11 mouse cellular contexts compared by ENCODE assay signal in genomic region chr3:96579239-96579750, GRCm38 (mm10). TPM values are rescaled to one million over a fixed set of nuclear protein-coding genes. Genes with fewer than 3 reads are reported as not detected.
A peak's percentile ranks its signal among the peaks of the same experiment; 100 is the strongest.
DNase-seq lines count a peak whose midpoint lies in the region; ATAC-seq and TF ChIP-seq lines count a peak whose summit lies in the region.
"Had no signal": no experiment of that assay in that cellular context is flagged by ENCODE, and none has a peak within 500 bp of the region (broad histone marks: within the 10 kb centered on the region; RNA-seq: fewer than 3 reads in every experiment).

No protein-coding gene starts in this region.

- in situ Hi-C loops in CH12.LX (cut with MboI; ENCODE audit: low pct_ligation_motif_present, low pct_unique_long_range_greater_than_20kb, low sequenced_read_pairs) = no loop called here

- no peak overlapping the region for H3K9ac ChIP-seq in kidney, embryonic 16.5 days (replicated peaks; ENCODE audit: low read length)
- H3K9ac ChIP-seq in CH12.LX (ENCODE audit: insufficient read depth, low read depth) (peak overlapping the region; percentile 59), MEL (ENCODE audit: control insufficient read depth, low read depth, low read length, poor library complexity, severe bottlenecking) (peak overlapping the region; percentile 65)
- 0 out of 2 replicates have a peak overlapping the region, but pooled peaks have one; percentile 30 for H3K9ac ChIP-seq in liver, embryonic 11.5 days (ENCODE audit: low read depth, low read length)
- no peak overlapping the region for H3K9ac ChIP-seq in midbrain, embryonic 15.5 days
- H3K9ac ChIP-seq: stomach, embryonic 15.5 days had no signal

- TF ChIP-seq POLR2A in CH12.LX (IDR thresholded peaks at IDR 0.05; ENCODE audit: low read depth, low read length) = no peak
- no peak for TF ChIP-seq POLR2A in MEL (IDR thresholded peaks at IDR 0.05; ENCODE audit: control insufficient read depth in 1 of 2, insufficient read depth in 1 of 2, low read depth in 1 of 2, low read length in 2 of 2, poor library complexity in 1 of 2)

- dilution Hi-C loops in CH12.LX (cut with MboI; ENCODE audit: extremely low pct_ligation_motif_present, extremely low pct_unique_long_range_greater_than_20kb, low sequenced_read_pairs) = no loop called here

- 79% methylated on average over 4 of the region's 4 CpGs for WGBS in kidney, embryonic 16.5 days
- 71% methylated on average over 4 of the region's 4 CpGs for WGBS in liver, embryonic 11.5 days
- 79% methylated on average over 4 of the region's 4 CpGs for WGBS in midbrain, embryonic 15.5 days

- H3K27ac ChIP-seq in kidney, embryonic 16.5 days (ENCODE audit: low read length) = no peak overlapping the region
- H3K27ac ChIP-seq in CH12.LX (ENCODE audit: insufficient read depth, low read depth) (peak overlapping the region; percentile 60), MEL (ENCODE audit: control insufficient read depth, low read depth, low read length) (peak overlapping the region; percentile 76)
- H3K27ac ChIP-seq in liver, embryonic 11.5 days (ENCODE audit: low read depth, low read length) = no peak overlapping the region
- no peak overlapping the region for H3K27ac ChIP-seq in midbrain, embryonic 15.5 days
- H3K27ac ChIP-seq: forebrain, embryonic 12.5 days; stomach, embryonic 15.5 days had no signal

- ATAC-seq in kidney, embryonic 16.5 days (ENCODE audit: low FRiP score, low TSS enrichment) = no peak
- no peak for ATAC-seq in liver, embryonic 11.5 days (replicated peaks; ENCODE audit: low FRiP score)
- no peak for ATAC-seq in midbrain, embryonic 15.5 days (replicated peaks)

- TF ChIP-seq RAD21 in CH12.LX (IDR thresholded peaks at IDR 0.05; ENCODE audit: low read depth, low read length) (no peak), MEL (IDR thresholded peaks at IDR 0.05; ENCODE audit: low read depth, low read length) (no peak)

- H3K4me2 ChIP-seq in kidney, embryonic 16.5 days (replicated peaks; ENCODE audit: low read depth, low read length) = 0 out of 2 replicates have a peak overlapping the region, but pooled peaks have one; percentile 51
- H3K4me2 ChIP-seq in CH12.LX (ENCODE audit: insufficient read depth, low read depth, poor library complexity, severe bottlenecking) = peak overlapping the region; percentile 53
- peak overlapping the region; percentile 77 for H3K4me2 ChIP-seq in liver, embryonic 11.5 days
- no peak overlapping the region for H3K4me2 ChIP-seq in midbrain, embryonic 15.5 days
- H3K4me2 ChIP-seq: stomach, embryonic 15.5 days had no signal

- TF ChIP-seq CTCF in CH12.LX (conservative IDR thresholded peaks at IDR 0.05 in 1 of 2, IDR thresholded peaks at IDR 0.05 in 1 of 2; ENCODE audit: low read depth in 2 of 2, low read length in 2 of 2) (no peak), MEL (IDR thresholded peaks at IDR 0.05 in 2 of 3, conservative IDR thresholded peaks at IDR 0.05 in 1 of 3; ENCODE audit: control insufficient read depth in 1 of 3, insufficient read depth in 1 of 3, low read depth in 2 of 3, low read length in 3 of 3, poor library complexity in 1 of 3, severe bottlenecking in 1 of 3) (no peak)

- no peaks in the 10 kb centered on the region for H3K79me2 ChIP-seq in CH12.LX (replicated peaks; ENCODE audit: control insufficient read depth, extremely low read depth, insufficient read depth, poor library complexity, severe bottlenecking)
- H3K79me2 ChIP-seq in MEL (ENCODE audit: control insufficient read depth, insufficient read depth, low read length, poor library complexity) = peaks cover 3% of the 10 kb centered on the region; the same call in 1 of the 2 replicates

- H3K36me3 ChIP-seq in kidney, embryonic 16.5 days (ENCODE audit: insufficient read depth, low read length) = 0 out of 2 replicates have a peak, but pooled peaks cover 2% of the 10 kb centered on the region
- H3K36me3 ChIP-seq in CH12.LX (replicated peaks in 1 of 2; ENCODE audit: control insufficient read depth in 1 of 2, insufficient read depth in 1 of 2, low read length in 1 of 2) = peaks cover 0 to 6% of the 10 kb centered on the region in 2 experiments
- H3K36me3 ChIP-seq in MEL (ENCODE audit: control insufficient read depth in 1 of 2, insufficient read depth in 2 of 2, low read length in 2 of 2) = peaks cover 0 to 34% of the 10 kb centered on the region in 2 experiments; a peak in 2 of 4 replicates
- H3K36me3 ChIP-seq in liver, embryonic 11.5 days (ENCODE audit: control insufficient read depth, insufficient read depth, low read length) = no peaks in the 10 kb centered on the region
- H3K36me3 ChIP-seq in midbrain, embryonic 15.5 days (replicated peaks) = no peaks in the 10 kb centered on the region
- H3K36me3 ChIP-seq: forebrain, embryonic 12.5 days; stomach, embryonic 15.5 days had no signal

- no peaks in the 10 kb centered on the region; the same call in 1 of the 2 replicates for H3K27me3 ChIP-seq in kidney, embryonic 16.5 days (ENCODE audit: insufficient read depth, low read length)
- H3K27me3 ChIP-seq in CH12.LX (replicated peaks) = no peaks in the 10 kb centered on the region
- no peaks in the 10 kb centered on the region for H3K27me3 ChIP-seq in MEL (ENCODE audit: control insufficient read depth in 1 of 2, insufficient read depth in 2 of 2, low read length in 2 of 2)
- H3K27me3 ChIP-seq in liver, embryonic 11.5 days (replicated peaks; ENCODE audit: control insufficient read depth, insufficient read depth, low read length) = no peaks in the 10 kb centered on the region
- H3K27me3 ChIP-seq in midbrain, embryonic 15.5 days (replicated peaks) = no peaks in the 10 kb centered on the region
- H3K27me3 ChIP-seq: stomach, embryonic 15.5 days had no signal

- peaks cover 4% of the 10 kb centered on the region; the same call in 1 of the 2 replicates for H3K9me3 ChIP-seq in kidney, embryonic 16.5 days (ENCODE audit: low read length)
- H3K9me3 ChIP-seq in CH12.LX (replicated peaks; ENCODE audit: low read length) (no peaks in the 10 kb centered on the region), MEL (replicated peaks; ENCODE audit: insufficient read depth, low read length) (no peaks in the 10 kb centered on the region)
- no peaks in the 10 kb centered on the region for H3K9me3 ChIP-seq in liver, embryonic 11.5 days (ENCODE audit: control insufficient read depth, low read length)
- H3K9me3 ChIP-seq in midbrain, embryonic 15.5 days = no peaks in the 10 kb centered on the region
- H3K9me3 ChIP-seq: forebrain, embryonic 12.5 days; stomach, embryonic 15.5 days had no signal

- no peak for TF ChIP-seq EP300 in CH12.LX (IDR thresholded peaks at IDR 0.05; ENCODE audit: low read length)
- no peak for TF ChIP-seq EP300 in MEL (IDR thresholded peaks at IDR 0.05; ENCODE audit: low read depth in 1 of 2, low read length in 2 of 2)

- H3K4me3 ChIP-seq in kidney, embryonic 16.5 days (ENCODE audit: low read length) = no peak overlapping the region
- H3K4me3 ChIP-seq in CH12.LX (replicated peaks in 1 of 3; ENCODE audit: low read depth in 2 of 3, low read length in 2 of 3, poor library complexity in 1 of 3) = peak overlapping the region in 2 of 3 experiments; percentile 32 to 38
- H3K4me3 ChIP-seq in MEL (ENCODE audit: control insufficient read depth in 1 of 2, insufficient read depth in 1 of 2, low read depth in 2 of 2, low read length in 2 of 2) = peak overlapping the region; percentile 58
- no peak overlapping the region for H3K4me3 ChIP-seq in liver, embryonic 11.5 days (ENCODE audit: low read depth, low read length)
- H3K4me3 ChIP-seq in midbrain, embryonic 15.5 days = no peak overlapping the region
- H3K4me3 ChIP-seq: forebrain, embryonic 12.5 days; stomach, embryonic 15.5 days had no signal

- H3K4me1 ChIP-seq in kidney, embryonic 16.5 days (ENCODE audit: insufficient read depth, low read length) = peaks cover 34% of the 10 kb centered on the region
- H3K4me1 ChIP-seq in CH12.LX (ENCODE audit: control insufficient read depth in 1 of 2, insufficient read depth in 2 of 2) = peaks cover 13 to 45% of the 10 kb centered on the region in 2 experiments
- peaks cover 12 to 42% of the 10 kb centered on the region in 2 experiments for H3K4me1 ChIP-seq in MEL (ENCODE audit: control insufficient read depth in 1 of 2, insufficient read depth in 2 of 2, low read length in 2 of 2)
- H3K4me1 ChIP-seq in liver, embryonic 11.5 days (replicated peaks; ENCODE audit: control insufficient read depth, insufficient read depth, low read length) = peaks cover 33% of the 10 kb centered on the region
- H3K4me1 ChIP-seq in midbrain, embryonic 15.5 days = peaks cover 21% of the 10 kb centered on the region

- no peak for DNase-seq in kidney, adult 9 months
- DNase-seq in CH12.LX (ENCODE audit: extremely low read depth) (no peak), MEL (ENCODE audit: low read depth, low spot score) (peak; percentile 21)
- DNase-seq in liver, embryonic 11.5 days (ENCODE audit: low spot score) = no peak
- DNase-seq in cerebellum, postnatal 14 days = no peak
- DNase-seq: gastrocnemius, postnatal 14 days had no signal

RNA-seq across cellular contexts. Expression of gene Gm16253, which starts 2.5 kb away (rescaled TPM):
- 1.3 TPM in 2 replicates for polyA plus RNA-seq in kidney, embryonic 16.5 days (2015; fragmentation: Nextera tagmentation; extraction: Ambion mirVana)
- 0.38 and 0.72 TPM in 2 replicates for total RNA-seq in CH12.LX (2012; rRNA removed)
- not detected in 2 replicates for total RNA-seq in CH12.LX (2014; rRNA removed)
- polyA plus RNA-seq in CH12.LX (2012; ENCODE audit: insufficient read length, low read depth) = 0.46 TPM in 1 of 2 replicates, not detected in the other
- not detected in 2 replicates for total RNA-seq in MEL (2012; rRNA removed)
- 1 to 10 TPM in 1 of 2 experiments, not detected in 1; 1.4 TPM for polyA plus RNA-seq in MEL (2012; ENCODE audit: insufficient read depth in 1 of 2, insufficient read length in 2 of 2, low read depth in 1 of 2, low replicate concordance in 2 of 2, missing spikeins in 1 of 2)
- 0.49 and 1.0 TPM in 2 replicates for polyA plus RNA-seq in liver, embryonic 11.5 days (2014; fragmentation: Nextera tagmentation; extraction: Ambion mirVana)
- 1.1 and 2.1 TPM in 2 replicates for polyA plus RNA-seq in midbrain, embryonic 15.5 days (2015; fragmentation: Nextera tagmentation; extraction: Ambion mirVana)
- total RNA-seq: monocyte, adult 5-6 weeks had no signal

RNA-seq across cellular contexts. Expression of gene Polr3gl, which starts 14.7 kb away (rescaled TPM):
- polyA plus RNA-seq in kidney, embryonic 16.5 days (2015; fragmentation: Nextera tagmentation; extraction: Ambion mirVana) = 32.1 and 35.8 TPM in 2 replicates
- total RNA-seq in CH12.LX (2012; rRNA removed) (10.4 and 13.7 TPM in 2 replicates), CH12.LX (2014; rRNA removed) (15.7 and 16.6 TPM in 2 replicates), MEL (2012; rRNA removed) (26.4 and 31.1 TPM in 2 replicates)
- polyA plus RNA-seq in CH12.LX (2012; ENCODE audit: insufficient read length, low read depth) (18.8 and 28.4 TPM in 2 replicates), MEL (2012; ENCODE audit: insufficient read depth in 1 of 2, insufficient read length in 2 of 2, low read depth in 1 of 2, low replicate concordance in 2 of 2, missing spikeins in 1 of 2) (10 to 100 TPM in 1 of 2 experiments, not detected in 1; 39.8 TPM)
- 18.6 and 21.5 TPM in 2 replicates for polyA plus RNA-seq in liver, embryonic 11.5 days (2014; fragmentation: Nextera tagmentation; extraction: Ambion mirVana)
- 35.7 and 36.9 TPM in 2 replicates for polyA plus RNA-seq in midbrain, embryonic 15.5 days (2015; fragmentation: Nextera tagmentation; extraction: Ambion mirVana)

RNA-seq across cellular contexts. Expression of gene Ankrd34a, which starts 17.1 kb away (rescaled TPM):
- 2.2 and 2.3 TPM in 2 replicates for polyA plus RNA-seq in kidney, embryonic 16.5 days (2015; fragmentation: Nextera tagmentation; extraction: Ambion mirVana)
- total RNA-seq in CH12.LX (2012; rRNA removed) (0.04 TPM in 2 replicates), CH12.LX (2014; rRNA removed) (not detected in 2 replicates), MEL (2012; rRNA removed) (0.15 and 0.16 TPM in 2 replicates)
- polyA plus RNA-seq in CH12.LX (2012; ENCODE audit: insufficient read length, low read depth) (0.11 TPM in 1 of 2 replicates, not detected in the other), MEL (2012; ENCODE audit: insufficient read depth in 1 of 2, insufficient read length in 2 of 2, low read depth in 1 of 2, low replicate concordance in 2 of 2, missing spikeins in 1 of 2) (under 1 TPM in 1 of 2 experiments, not detected in 1; 0.78 TPM)
- 0.71 and 1.1 TPM in 2 replicates for polyA plus RNA-seq in liver, embryonic 11.5 days (2014; fragmentation: Nextera tagmentation; extraction: Ambion mirVana)
- polyA plus RNA-seq in midbrain, embryonic 15.5 days (2015; fragmentation: Nextera tagmentation; extraction: Ambion mirVana) = 15.0 and 16.7 TPM in 2 replicates
- total RNA-seq: monocyte, adult 5-6 weeks had no signal

RNA-seq across cellular contexts. Expression of gene Txnip, which starts 21.5 kb away (rescaled TPM):
- polyA plus RNA-seq in kidney, embryonic 16.5 days (2015; fragmentation: Nextera tagmentation; extraction: Ambion mirVana) = 191 and 197 TPM in 2 replicates
- 52.5 and 76.7 TPM in 2 replicates for total RNA-seq in CH12.LX (2012; rRNA removed)
- 184 and 220 TPM in 2 replicates for total RNA-seq in CH12.LX (2014; rRNA removed)
- 39.2 and 41.8 TPM in 2 replicates for polyA plus RNA-seq in CH12.LX (2012; ENCODE audit: insufficient read length, low read depth)
- 183 and 191 TPM in 2 replicates for total RNA-seq in MEL (2012; rRNA removed)
- 1,000 to 10,000 TPM in 1 of 2 experiments, 100 to 1,000 TPM in 1; 237 to 1,680 TPM for polyA plus RNA-seq in MEL (2012; ENCODE audit: insufficient read depth in 1 of 2, insufficient read length in 2 of 2, low read depth in 1 of 2, low replicate concordance in 2 of 2, missing spikeins in 1 of 2)
- polyA plus RNA-seq in liver, embryonic 11.5 days (2014; fragmentation: Nextera tagmentation; extraction: Ambion mirVana) = 41.1 and 44.0 TPM in 2 replicates
- 52.0 TPM in 2 replicates for polyA plus RNA-seq in midbrain, embryonic 15.5 days (2015; fragmentation: Nextera tagmentation; extraction: Ambion mirVana)

RNA-seq across cellular contexts. Expression of gene Lix1l, which starts 21.7 kb away (rescaled TPM):
- polyA plus RNA-seq in kidney, embryonic 16.5 days (2015; fragmentation: Nextera tagmentation; extraction: Ambion mirVana) = 6.9 and 7.1 TPM in 2 replicates
- total RNA-seq in CH12.LX (2012; rRNA removed) (2.9 and 4.5 TPM in 2 replicates), CH12.LX (2014; rRNA removed) (3.7 and 4.6 TPM in 2 replicates), MEL (2012; rRNA removed) (5.4 and 6.1 TPM in 2 replicates)
- polyA plus RNA-seq in CH12.LX (2012; ENCODE audit: insufficient read length, low read depth) (4.0 and 4.7 TPM in 2 replicates), MEL (2012; ENCODE audit: insufficient read depth in 1 of 2, insufficient read length in 2 of 2, low read depth in 1 of 2, low replicate concordance in 2 of 2, missing spikeins in 1 of 2) (10 to 100 TPM in 1 of 2 experiments, not detected in 1; 17.0 TPM)
- polyA plus RNA-seq in liver, embryonic 11.5 days (2014; fragmentation: Nextera tagmentation; extraction: Ambion mirVana) = 2.6 and 3.1 TPM in 2 replicates
- polyA plus RNA-seq in midbrain, embryonic 15.5 days (2015; fragmentation: Nextera tagmentation; extraction: Ambion mirVana) = 3.9 and 4.5 TPM in 2 replicates

Comparison
In these comparisons a context has a peak if more than half of its experiments do, and no peak if none do; other contexts are left out.
1. H3K27ac ChIP-seq: peak in CH12.LX (single experiment) and MEL (single experiment); none in kidney, embryonic 16.5 days (single experiment), liver, embryonic 11.5 days (single experiment) and midbrain, embryonic 15.5 days (single experiment).
2. H3K4me3 ChIP-seq: peak in CH12.LX (2 of 3) and MEL (2 of 2); none in kidney, embryonic 16.5 days (single experiment), liver, embryonic 11.5 days (single experiment) and midbrain, embryonic 15.5 days (single experiment).
3. H3K9ac ChIP-seq: peak in CH12.LX (single experiment), MEL (single experiment) and liver, embryonic 11.5 days (single experiment); none in kidney, embryonic 16.5 days (single experiment) and midbrain, embryonic 15.5 days (single experiment).